Mouse (Mus musculus) testis, adult 2 months (tissue): Measurements from ENCODE around the gene Wdr83os.

Experiments used
- CTCF ChIP-seq: fragments of 200-500 bp; IDR thresholded peaks from 2 replicates; pipeline ENCODE4 v1.5.1; 2012; ENCODE audit warnings: low read depth, mild to moderate bottlenecking, inconsistent platforms, low read length, moderate library complexity; ENCODE audit not compliant: control insufficient read depth, insufficient read depth, insufficient replicate concordance
- POLR2A ChIP-seq: fragments of 200-500 bp; IDR thresholded peaks from 2 replicates; pipeline ENCODE4 v1.6.1; 2012; ENCODE audit warnings: low read depth, mild to moderate bottlenecking, inconsistent platforms, low read length, moderate library complexity; ENCODE audit not compliant: control insufficient read depth

- TF ChIP-seq POLR2A (0 out of 2 replicates have a peak, but pooled peaks have one; percentile 21), CTCF (no peak)
These were observed 42.6 kb upstream of the Wdr83os start for GRCm38 (mm10) chr8:85037681-85038531.
